ENCODE assay signal across 15 mouse cellular contexts in the genomic region with DNA sequence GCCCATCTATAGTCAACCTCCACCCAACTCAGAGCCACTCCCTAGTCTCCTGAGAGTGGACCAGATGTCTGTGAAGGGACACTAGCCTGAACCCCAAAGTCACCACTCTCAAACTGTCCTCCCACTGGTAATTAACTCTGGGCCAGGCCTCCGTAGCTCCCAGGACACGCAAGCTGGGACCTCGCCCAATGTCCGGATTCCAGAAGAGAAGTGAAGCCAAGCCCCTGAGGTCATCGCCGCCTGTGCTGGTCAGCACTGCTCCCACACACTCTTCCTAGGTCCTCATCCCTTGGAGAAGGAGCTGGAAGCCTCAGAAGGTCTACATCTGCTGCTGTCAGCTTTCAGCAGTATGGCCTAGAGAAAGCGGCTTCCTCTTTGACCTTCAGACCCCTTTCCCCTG. TPM values are rescaled to one million over a fixed set of nuclear protein-coding genes. Genes with fewer than 3 reads are reported as not detected.
DNase-seq lines count a peak whose midpoint lies in the region; ATAC-seq and TF ChIP-seq lines count a peak whose summit lies in the region.
"Had no signal": no experiment of that assay in that cellular context is flagged by ENCODE, and none has a peak within 500 bp of the region (broad histone marks: within the 10 kb centered on the region; RNA-seq: fewer than 3 reads in every experiment).

No protein-coding gene starts in this region.

- peak; percentile 20 for DNase-seq in adrenal gland, postnatal 25 days
- no peak for DNase-seq in adrenal gland, adult 18-20 months (ENCODE audit: low spot score in 2 of 2)
- peak; percentile 22 for DNase-seq in liver, postnatal 0 days
- DNase-seq in gastrocnemius, postnatal 10 days, result peak; percentile 67
- DNase-seq in heart, postnatal 36 days, result peak; percentile 65 to 66
- no peak for DNase-seq in forebrain, embryonic 11.5 days (ENCODE audit: low spot score)
- DNase-seq in left cerebral cortex, adult 2 months (ENCODE audit: extremely low spot score in 1 of 2, low spot score in 2 of 2), result no peak
- DNase-seq: adrenal gland, adult 8-10 months; kidney, adult 2 months; right cerebral cortex, adult 18-20 months had no signal

- H3K27me3 ChIP-seq in liver, postnatal 0 days (ENCODE audit: insufficient read depth, low read length), result 0 out of 2 replicates have a peak, but pooled peaks cover 4% of the 10 kb centered on the region
- peaks cover 33% of the 10 kb centered on the region for H3K27me3 ChIP-seq in liver, embryonic 12.5 days (replicated peaks)
- H3K27me3 ChIP-seq in forebrain, embryonic 11.5 days (ENCODE audit: control insufficient read depth, insufficient read depth, low read length), result peaks cover 6% of the 10 kb centered on the region; the same call in 1 of the 2 replicates

- no peak overlapping the region for H3K9ac ChIP-seq in liver, postnatal 0 days (replicated peaks)
- no peak overlapping the region for H3K9ac ChIP-seq in liver, embryonic 12.5 days
- no peak overlapping the region for H3K9ac ChIP-seq in forebrain, embryonic 11.5 days (ENCODE audit: low read length)
- H3K9ac ChIP-seq: hindbrain, embryonic 14.5 days; lung, embryonic 15.5 days; neural tube, embryonic 15.5 days had no signal

- H3K36me3 ChIP-seq in liver, postnatal 0 days (replicated peaks; ENCODE audit: insufficient read depth, low read length), result no peaks in the 10 kb centered on the region
- no peaks in the 10 kb centered on the region for H3K36me3 ChIP-seq in liver, embryonic 12.5 days
- no peaks in the 10 kb centered on the region for H3K36me3 ChIP-seq in forebrain, embryonic 11.5 days (ENCODE audit: control insufficient read depth, insufficient read depth, low read length)
- H3K36me3 ChIP-seq: lung, embryonic 15.5 days; neural tube, embryonic 15.5 days had no signal

- H3K4me2 ChIP-seq in liver, postnatal 0 days (ENCODE audit: low read depth, low read length), result no peak overlapping the region
- H3K4me2 ChIP-seq in liver, embryonic 12.5 days, result no peak overlapping the region
- H3K4me2 ChIP-seq in forebrain, embryonic 11.5 days (ENCODE audit: low read depth, low read length, severe bottlenecking), result no peak overlapping the region
- H3K4me2 ChIP-seq: hindbrain, embryonic 14.5 days; lung, embryonic 15.5 days; neural tube, embryonic 15.5 days had no signal

- no peak overlapping the region for H3K27ac ChIP-seq in liver, postnatal 0 days (ENCODE audit: low read depth)
- H3K27ac ChIP-seq in liver, embryonic 12.5 days, result no peak overlapping the region
- no peak overlapping the region for H3K27ac ChIP-seq in forebrain, embryonic 11.5 days (ENCODE audit: low read depth, low read length)
- H3K27ac ChIP-seq in left cerebral cortex, adult 2 months, result no peak overlapping the region
- H3K27ac ChIP-seq: hindbrain, embryonic 14.5 days; layer of hippocampus, adult 2 months; lung, embryonic 15.5 days; neural tube, embryonic 15.5 days had no signal

- no peak for TF ChIP-seq CTCF in liver, postnatal 0 days (IDR thresholded peaks at IDR 0.05; ENCODE audit: low read depth)
- no peak for TF ChIP-seq CTCF in left cerebral cortex, adult 2 months (IDR thresholded peaks at IDR 0.05)

- no peak overlapping the region for H3K4me3 ChIP-seq in liver, postnatal 0 days (ENCODE audit: low read depth, low read length)
- H3K4me3 ChIP-seq in liver, embryonic 12.5 days, result no peak overlapping the region
- H3K4me3 ChIP-seq in forebrain, embryonic 11.5 days (ENCODE audit: low read depth, low read length), result no peak overlapping the region
- H3K4me3 ChIP-seq in left cerebral cortex, adult 2 months, result no peak overlapping the region
- H3K4me3 ChIP-seq: layer of hippocampus, adult 2 months; lung, embryonic 15.5 days; neural tube, embryonic 15.5 days had no signal

- intact Hi-C loops in heart, postnatal 36 days (cut with DNase I), result loop anchor here (10.0 kb wide), 1 partner anchor 338 kb away; no protein-coding TSS in a partner anchor
- intact Hi-C loops in left cerebral cortex, adult 2 months (cut with DNase I), result loop anchor here (10.0 kb wide), 1 partner anchor 338 kb away; no protein-coding TSS in a partner anchor

- no peaks in the 10 kb centered on the region for H3K9me3 ChIP-seq in liver, postnatal 0 days (ENCODE audit: low read length)
- no peaks in the 10 kb centered on the region for H3K9me3 ChIP-seq in liver, embryonic 12.5 days (replicated peaks)
- no peaks in the 10 kb centered on the region for H3K9me3 ChIP-seq in forebrain, embryonic 11.5 days (ENCODE audit: control insufficient read depth, low read length)
- H3K9me3 ChIP-seq: lung, embryonic 15.5 days; neural tube, embryonic 15.5 days had no signal

- ATAC-seq in liver, postnatal 0 days, result no peak
- no peak for ATAC-seq in liver, embryonic 12.5 days
- no peak for ATAC-seq in forebrain, embryonic 11.5 days (replicated peaks; ENCODE audit: low FRiP score)

- no peak for TF ChIP-seq EP300 in liver, postnatal 0 days (IDR thresholded peaks at IDR 0.05; ENCODE audit: low read depth)

- no peaks in the 10 kb centered on the region for H3K4me1 ChIP-seq in liver, postnatal 0 days (ENCODE audit: insufficient read depth)
- H3K4me1 ChIP-seq in liver, embryonic 12.5 days, result no peaks in the 10 kb centered on the region
- no peaks in the 10 kb centered on the region for H3K4me1 ChIP-seq in forebrain, embryonic 11.5 days (replicated peaks; ENCODE audit: control insufficient read depth, insufficient read depth, low read length)
- H3K4me1 ChIP-seq: neural tube, embryonic 15.5 days had no signal

- 76% methylated on average over 7 of the region's 7 CpGs for WGBS in liver, postnatal 0 days (ENCODE audit: insufficient replicate concordance)
- 64% methylated on average over 7 of the region's 7 CpGs for WGBS in liver, embryonic 12.5 days (ENCODE audit: insufficient replicate concordance)
- WGBS in forebrain, embryonic 11.5 days, result 91% methylated on average over 7 of the region's 7 CpGs

RNA-seq across cellular contexts. Expression of a gene that starts 13.5 kb away (rescaled TPM):
- 43.0 and 54.8 TPM in 2 replicates for total RNA-seq in adrenal gland, postnatal 25 days (2021)
- total RNA-seq in adrenal gland, adult 18-20 months (2021), result 10 to 100 TPM; 55.7 to 67.5 TPM
- polyA plus RNA-seq in liver, postnatal 0 days (2015; fragmentation: Nextera tagmentation; extraction: Ambion mirVana), result 81.0 and 87.7 TPM in 2 replicates
- polyA plus RNA-seq in liver, embryonic 12.5 days (2016; fragmentation: Nextera tagmentation; extraction: Ambion mirVana), result 46.2 and 49.4 TPM in 2 replicates
- total RNA-seq in gastrocnemius, postnatal 10 days (2021), result 10 to 100 TPM; 36.7 to 43.8 TPM
- 10 to 100 TPM; 10.7 to 13.8 TPM for total RNA-seq in heart, postnatal 36 days (2021)
- polyA plus RNA-seq in forebrain, embryonic 11.5 days (2014; fragmentation: Nextera tagmentation; extraction: Ambion mirVana), result 4.5 and 5.2 TPM in 2 replicates
- total RNA-seq in left cerebral cortex, adult 2 months (2021), result 10 to 100 TPM; 12.8 to 17.8 TPM

Comparison
In these comparisons a context has a peak if more than half of its experiments do, and no peak if none do; other contexts are left out.
1. DNase-seq: peak in adrenal gland, postnatal 25 days (single experiment), liver, postnatal 0 days (single experiment), gastrocnemius, postnatal 10 days (single experiment) and heart, postnatal 36 days (2 of 2); none in adrenal gland, adult 18-20 months (0 of 2), forebrain, embryonic 11.5 days (single experiment) and left cerebral cortex, adult 2 months (0 of 2).